Mouse (Mus musculus): ENCODE data around the gene Gm11549.
A peak's percentile ranks its signal among the peaks of the same experiment; 100 is the strongest.

Gene Gm11549

GRCm38 (mm10) chr3:36481776-36482193 lies 39.8 kb downstream of the Gm11549 start:
- DNase-seq (ENCODE audit: low read depth, low spot score), result peak; percentile 52

- DNase-seq (ENCODE audit: low read depth, low spot score), result no peak
These were observed 41.1 kb downstream of the Gm11549 start for GRCm38 (mm10) chr3:36480486-36480885.

- DNase-seq (ENCODE audit: low read depth, low spot score), result peak; percentile 77
These were observed 42.8 kb downstream of the Gm11549 start for GRCm38 (mm10) chr3:36478776-36479175.

GRCm38 (mm10) chr3:36476261-36477155 lies 45.1 kb downstream of the Gm11549 start:
- peak; percentile 16 for DNase-seq (ENCODE audit: low read depth, low spot score)

GRCm38 (mm10) chr3:36475532-36476087 lies 46.0 kb downstream of the Gm11549 start, which contains the start of the genes Anxa5 and 1810062G17Rik:
Gene Anxa5, minus strand, starts transcription at chr3:36475894.
Gene 1810062G17Rik, plus strand, starts transcription at chr3:36475937.
- peak; percentile 95 for DNase-seq (ENCODE audit: low read depth, low spot score)

- peak; percentile 83 for DNase-seq (ENCODE audit: low read depth, low spot score)
These were observed 46.6 kb downstream of the Gm11549 start for GRCm38 (mm10) chr3:36474938-36475483.

GRCm38 (mm10) chr3:36474421-36474820 lies 47.2 kb downstream of the Gm11549 start:
- DNase-seq (ENCODE audit: low read depth, low spot score), result no peak

GRCm38 (mm10) chr3:36473222-36473621 lies 48.4 kb downstream of the Gm11549 start:
- DNase-seq (ENCODE audit: low read depth, low spot score), result no peak

GRCm38 (mm10) chr3:36471856-36472255 lies 49.8 kb downstream of the Gm11549 start:
- no peak for DNase-seq (ENCODE audit: low read depth, low spot score)

GRCm38 (mm10) chr3:36468871-36469270 lies 52.7 kb downstream of the Gm11549 start:
- no peak for DNase-seq (ENCODE audit: low read depth, low spot score)

- DNase-seq (ENCODE audit: low read depth, low spot score), result peak; percentile 85
These were observed 54.0 kb downstream of the Gm11549 start for GRCm38 (mm10) chr3:36467632-36468031.

GRCm38 (mm10) chr3:36465538-36465937 lies 56.1 kb downstream of the Gm11549 start:
- DNase-seq (ENCODE audit: low read depth, low spot score), result no peak

Data from brain, adult 2 months (tissue).